Mouse (Mus musculus) cerebellum, adult 2 months (tissue): ENCODE data around the gene Muc1.
A peak's percentile ranks its signal among the peaks of the same experiment; 100 is the strongest.

Experiments used
- CTCF ChIP-seq: fragments of 200-500 bp; IDR thresholded peaks from 2 replicates; pipeline ENCODE4 v1.5.1; 2011; ENCODE audit warnings: low read depth, mild to moderate bottlenecking, control low read depth, low read length, moderate library complexity, borderline replicate concordance; ENCODE audit not compliant: insufficient read depth
- POLR2A ChIP-seq: fragments of 200-500 bp; IDR thresholded peaks from 2 replicates; pipeline ENCODE4 v1.6.1; 2011; ENCODE audit warnings: low read length, control low read depth, borderline replicate concordance; ENCODE audit not compliant: insufficient read depth

- peak; percentile 89 for TF ChIP-seq CTCF
- peak; percentile 49; the same call in 1 of the 2 replicates for TF ChIP-seq POLR2A
Observed at GRCm38 (mm10) chr3:89246261-89247100, 17.6 kb downstream of the Muc1 start, which contains the start of gene Trim46.
